Mouse (Mus musculus): Measurements from ENCODE around the gene Sox1.

- TF ChIP-seq CTCF (IDR thresholded peaks at IDR 0.05) (no peak), EP300 (IDR thresholded peaks at IDR 0.05; ENCODE audit: insufficient read depth, low read depth, low read length) (no peak)
Measured at GRCm38 (mm10) chr8:12408020-12408419, 12.9 kb downstream of the Sox1 start.
